Mouse (Mus musculus): Measurements from ENCODE around the gene Syt5. TPM values are rescaled to one million over a fixed set of nuclear protein-coding genes. Genes with fewer than 3 reads are reported as not detected.

The Syt5 gene
- polyA plus RNA-seq, 1 experiment from 2014 or later, result 5.8 TPM

GRCm38 (mm10) chr7:4507220-4507619 lies 40.1 kb downstream of the Syt5 start:
- Histone ChIP-seq H3K27me3 (replicated peaks; ENCODE audit: control insufficient read depth, insufficient read depth, low read length) (no peaks in the 10 kb centered on the region), H3K9ac (ENCODE audit: low read depth, low read length) (no peak overlapping the region), H3K4me2 (ENCODE audit: low read depth, low read length) (no peak overlapping the region), H3K9me3 (ENCODE audit: control insufficient read depth, low read length) (no peaks in the 10 kb centered on the region), H3K36me3 (ENCODE audit: control insufficient read depth, insufficient read depth, low read length) (no peaks in the 10 kb centered on the region), H3K4me1 (ENCODE audit: control insufficient read depth, insufficient read depth, low read length) (peaks cover 5% of the 10 kb centered on the region; the same call in 1 of the 2 replicates), H3K4me3 (ENCODE audit: low read depth, low read length) (no peak overlapping the region), H3K27ac (replicated peaks; ENCODE audit: low read depth, low read length) (no peak overlapping the region)
- no peak for ATAC-seq (ENCODE audit: low read depth)
- DNase-seq (ENCODE audit: low spot score), result no peak
- 62% methylated on average over 2 of the region's 4 CpGs for WGBS

DNA sequence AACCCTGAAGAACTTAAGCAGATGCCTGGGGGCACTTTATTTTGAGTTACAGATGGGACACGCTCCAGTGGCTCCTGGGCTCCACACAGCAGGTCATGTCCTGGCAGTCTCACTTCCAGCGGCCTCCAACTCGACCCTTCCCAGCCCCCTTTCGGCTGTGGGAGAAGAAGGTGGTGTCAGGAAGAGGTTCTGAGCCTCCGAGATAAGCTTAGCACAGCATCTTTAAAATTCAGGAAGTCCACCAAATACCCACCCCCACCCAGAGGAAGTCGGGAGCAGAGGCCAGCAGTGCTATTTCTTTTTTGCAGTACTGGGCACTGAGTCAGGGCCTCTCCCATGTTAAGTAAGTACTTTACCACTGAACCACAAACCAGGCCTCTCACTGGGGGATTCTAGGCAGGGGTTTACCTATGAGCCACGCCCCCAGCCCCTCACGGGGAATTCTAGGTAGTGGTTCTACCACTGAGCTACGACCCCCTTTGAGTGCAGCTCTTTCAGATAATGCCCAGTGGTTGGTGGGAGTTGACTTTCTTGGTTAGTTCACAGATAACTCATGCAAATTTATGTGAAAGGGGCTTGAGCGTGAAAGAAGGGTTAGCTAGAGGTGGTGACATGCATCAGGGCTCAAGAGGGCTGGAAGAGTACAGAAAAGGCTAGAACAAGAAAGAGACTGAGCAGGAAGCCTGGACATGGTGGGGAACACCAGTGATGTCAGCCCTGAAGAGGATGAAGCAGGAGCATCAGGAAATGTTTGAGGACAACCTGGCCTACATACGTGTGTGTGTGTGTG lies 42.5 kb downstream of the Syt5 start:
- Histone ChIP-seq H3K4me1 (ENCODE audit: control insufficient read depth, insufficient read depth, low read length) (peaks cover 12% of the 10 kb centered on the region), H3K4me3 (ENCODE audit: low read depth, low read length) (no peak overlapping the region), H3K4me2 (ENCODE audit: low read depth, low read length) (no peak overlapping the region), H3K9me3 (ENCODE audit: control insufficient read depth, low read length) (no peaks in the 10 kb centered on the region), H3K9ac (ENCODE audit: low read depth, low read length) (no peak overlapping the region), H3K36me3 (ENCODE audit: control insufficient read depth, insufficient read depth, low read length) (no peaks in the 10 kb centered on the region), H3K27ac (replicated peaks; ENCODE audit: low read depth, low read length) (no peak overlapping the region), H3K27me3 (replicated peaks; ENCODE audit: control insufficient read depth, insufficient read depth, low read length) (no peaks in the 10 kb centered on the region)
- 57% methylated on average over 11 of the region's 11 CpGs for WGBS
- DNase-seq (ENCODE audit: low spot score) (no peak), ATAC-seq (ENCODE audit: low read depth) (no peak)

DNA sequence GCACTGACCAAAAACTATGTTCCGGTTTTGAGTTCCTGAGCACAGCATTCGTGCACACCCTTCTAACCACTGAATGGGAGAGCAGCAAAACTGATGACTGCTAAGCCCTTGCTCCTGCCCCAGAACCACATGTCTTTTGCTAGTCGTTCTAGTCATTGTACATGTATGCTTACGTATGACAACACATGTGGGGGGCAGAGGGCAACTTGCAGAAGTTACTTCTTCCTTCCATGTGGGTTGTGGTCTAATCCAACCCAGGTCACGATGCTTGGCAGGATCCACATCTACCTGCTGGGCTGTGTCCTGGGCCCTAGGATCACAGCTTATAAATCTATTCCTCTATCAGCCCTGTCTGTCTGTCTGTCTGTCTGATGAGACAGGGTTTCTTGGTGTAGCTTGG lies 43.5 kb downstream of the Syt5 start:
- ATAC-seq (ENCODE audit: low read depth) (no peak), DNase-seq (ENCODE audit: low spot score) (no peak)
- no peaks in the 10 kb centered on the region for H3K27me3 ChIP-seq (replicated peaks; ENCODE audit: control insufficient read depth, insufficient read depth, low read length)
- no peaks in the 10 kb centered on the region for H3K9me3 ChIP-seq (ENCODE audit: control insufficient read depth, low read length)
- no peaks in the 10 kb centered on the region for H3K36me3 ChIP-seq (ENCODE audit: control insufficient read depth, insufficient read depth, low read length)
- H3K9ac ChIP-seq (ENCODE audit: low read depth, low read length), result no peak overlapping the region
- no peak overlapping the region for H3K4me2 ChIP-seq (ENCODE audit: low read depth, low read length)
- no peak overlapping the region for H3K4me3 ChIP-seq (ENCODE audit: low read depth, low read length)
- H3K4me1 ChIP-seq (ENCODE audit: control insufficient read depth, insufficient read depth, low read length), result peaks cover 17% of the 10 kb centered on the region
- H3K27ac ChIP-seq (replicated peaks; ENCODE audit: low read depth, low read length), result no peak overlapping the region
- WGBS, result 75% methylated on average over 5 of the region's 5 CpGs

- H3K9ac ChIP-seq (ENCODE audit: low read depth, low read length), result no peak overlapping the region
- peaks cover 22% of the 10 kb centered on the region for H3K4me1 ChIP-seq (ENCODE audit: control insufficient read depth, insufficient read depth, low read length)
- no peak for DNase-seq (ENCODE audit: low spot score)
- H3K9me3 ChIP-seq (ENCODE audit: control insufficient read depth, low read length), result no peaks in the 10 kb centered on the region
- no peak overlapping the region for H3K4me2 ChIP-seq (ENCODE audit: low read depth, low read length)
- WGBS, result 83% methylated on average over 4 of the region's 4 CpGs
- H3K27me3 ChIP-seq (replicated peaks; ENCODE audit: control insufficient read depth, insufficient read depth, low read length), result no peaks in the 10 kb centered on the region
- no peak overlapping the region for H3K4me3 ChIP-seq (ENCODE audit: low read depth, low read length)
- H3K27ac ChIP-seq (replicated peaks; ENCODE audit: low read depth, low read length), result no peak overlapping the region
- H3K36me3 ChIP-seq (ENCODE audit: control insufficient read depth, insufficient read depth, low read length), result no peaks in the 10 kb centered on the region
- no peak for ATAC-seq (ENCODE audit: low read depth)
These were observed 44.2 kb downstream of the Syt5 start for GRCm38 (mm10) chr7:4503100-4503499.

DNA sequence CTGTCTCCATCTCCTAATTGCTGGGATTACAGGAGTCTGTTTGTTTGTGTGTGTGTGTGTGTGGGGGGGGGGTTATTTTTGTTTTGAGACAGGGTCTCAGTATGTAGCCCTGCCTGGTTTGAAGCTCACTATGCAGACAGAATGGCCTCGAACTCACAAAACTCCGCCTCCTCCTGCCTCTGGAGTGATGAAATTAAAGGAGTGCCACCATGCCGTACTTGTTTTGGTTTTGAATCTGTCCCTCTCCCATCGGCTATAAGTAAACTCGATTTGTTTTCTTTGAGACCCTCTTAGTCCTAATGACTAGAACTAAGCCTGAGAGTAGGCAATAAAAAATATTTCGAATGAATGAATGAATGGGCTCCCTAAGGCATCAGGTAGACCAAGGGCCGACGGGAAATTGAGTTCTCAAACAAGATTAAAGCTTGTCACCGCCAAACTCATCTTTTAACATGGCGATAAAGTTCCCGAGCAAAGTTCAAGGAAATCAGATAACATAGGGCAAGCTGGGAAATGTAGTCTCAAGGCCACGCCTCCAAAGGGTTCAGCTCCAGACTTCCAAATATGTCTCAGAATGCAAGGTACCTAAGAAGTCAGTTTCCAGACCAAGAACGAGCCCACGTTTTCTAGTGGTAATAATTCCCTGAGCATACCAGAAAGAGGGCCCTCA lies 44.8 kb downstream of the Syt5 start:
- DNase-seq (ENCODE audit: low spot score) (peak; percentile 88), ATAC-seq (ENCODE audit: low read depth) (no peak)
- WGBS, result 8% methylated on average over 14 of the region's 14 CpGs

DNA sequence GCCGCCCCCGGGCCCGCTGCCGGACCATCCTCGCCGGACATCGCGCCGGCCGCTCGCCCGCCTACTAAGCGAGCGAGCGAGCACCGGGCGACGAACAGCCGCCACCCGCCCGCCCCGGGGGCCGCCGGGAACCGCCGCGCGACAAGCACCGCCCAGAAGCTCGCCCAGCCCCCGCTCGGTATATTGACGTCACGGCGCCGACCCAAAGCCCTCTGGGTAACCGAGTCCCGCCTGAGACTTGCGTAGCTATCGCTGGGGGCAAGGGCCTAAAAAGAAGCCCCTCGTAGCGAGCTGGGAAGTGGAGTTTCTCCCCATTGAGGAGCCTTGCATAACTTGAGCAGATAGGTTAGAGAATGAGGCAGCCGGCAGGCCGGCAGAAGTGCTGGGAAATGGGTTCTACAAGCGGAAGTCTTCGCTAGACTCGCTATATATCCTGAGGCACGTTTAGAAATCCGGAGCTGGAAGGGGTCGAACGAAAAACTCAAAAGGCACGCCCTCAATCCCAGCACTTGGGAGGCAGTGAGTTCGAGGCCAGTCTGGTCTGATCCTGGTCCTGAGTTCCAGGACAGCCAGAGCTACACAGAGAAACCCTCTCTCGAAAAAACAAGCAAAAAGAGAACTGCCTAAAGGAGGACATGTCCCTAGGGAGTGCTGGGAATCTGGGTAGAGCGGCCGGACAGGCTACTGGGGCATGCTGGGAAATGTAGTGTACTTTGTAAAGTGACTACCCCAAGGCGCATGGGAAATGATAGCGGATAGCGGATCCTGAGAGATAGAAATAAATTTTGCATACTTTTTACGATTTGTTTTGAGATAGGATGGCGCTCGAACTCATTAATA lies 45.6 kb downstream of the Syt5 start, which contains the start of gene Ppp1r12c:
Gene Ppp1r12c (minus strand): TSS at position 123 of the 840 bp plus-strand sequence.
- peak within 1 kb of the TSS; percentile 86 for H3K27ac ChIP-seq (replicated peaks; ENCODE audit: low read depth, low read length)
- WGBS, result under 1% methylated on average over 35 of the region's 62 CpGs
- peak within 1 kb of the TSS; percentile 87 for H3K4me3 ChIP-seq (ENCODE audit: low read depth, low read length)

More for the DNA sequence above, 44.8 kb downstream of the Syt5 start:
- Histone ChIP-seq H3K4me2 (ENCODE audit: low read depth, low read length) (peak overlapping the region; percentile 66), H3K36me3 (ENCODE audit: control insufficient read depth, insufficient read depth, low read length) (no peaks in the 10 kb centered on the region), H3K27ac (replicated peaks; ENCODE audit: low read depth, low read length) (peak overlapping the region; percentile 86; the same call in 1 of the 2 replicates), H3K4me3 (ENCODE audit: low read depth, low read length) (peak overlapping the region; percentile 87), H3K4me1 (ENCODE audit: control insufficient read depth, insufficient read depth, low read length) (peaks cover 22% of the 10 kb centered on the region), H3K27me3 (replicated peaks; ENCODE audit: control insufficient read depth, insufficient read depth, low read length) (no peaks in the 10 kb centered on the region), H3K9ac (ENCODE audit: low read depth, low read length) (peak overlapping the region; percentile 96; the same call in 1 of the 2 replicates), H3K9me3 (ENCODE audit: control insufficient read depth, low read length) (no peaks in the 10 kb centered on the region)

GRCm38 (mm10) chr7:4500892-4501471 lies 46.4 kb downstream of the Syt5 start:
- Histone ChIP-seq H3K9ac (ENCODE audit: low read depth, low read length) (peak overlapping the region; percentile 96), H3K9me3 (ENCODE audit: control insufficient read depth, low read length) (no peaks in the 10 kb centered on the region), H3K36me3 (ENCODE audit: control insufficient read depth, insufficient read depth, low read length) (0 out of 2 replicates have a peak, but pooled peaks cover 13% of the 10 kb centered on the region), H3K4me2 (ENCODE audit: low read depth, low read length) (peak overlapping the region; percentile 66), H3K27ac (replicated peaks; ENCODE audit: low read depth, low read length) (peak overlapping the region; percentile 86), H3K27me3 (replicated peaks; ENCODE audit: control insufficient read depth, insufficient read depth, low read length) (no peaks in the 10 kb centered on the region), H3K4me3 (ENCODE audit: low read depth, low read length) (peak overlapping the region; percentile 87), H3K4me1 (ENCODE audit: control insufficient read depth, insufficient read depth, low read length) (peaks cover 22% of the 10 kb centered on the region)
- no peak for DNase-seq (ENCODE audit: low spot score)
- WGBS, result under 1% methylated on average over 10 of the region's 52 CpGs
- ATAC-seq (ENCODE audit: low read depth), result peak; percentile 28

More for the DNA sequence above, 45.6 kb downstream of the Syt5 start, which contains the start of gene Ppp1r12c:
- H3K36me3 ChIP-seq (ENCODE audit: control insufficient read depth, insufficient read depth, low read length), result 0 out of 2 replicates have a peak, but pooled peaks cover 7% of the 10 kb centered on the region
- H3K4me1 ChIP-seq (ENCODE audit: control insufficient read depth, insufficient read depth, low read length), result peaks cover 22% of the 10 kb centered on the region
- H3K4me2 ChIP-seq (ENCODE audit: low read depth, low read length), result peak within 1 kb of the TSS; percentile 66
- H3K27me3 ChIP-seq (replicated peaks; ENCODE audit: control insufficient read depth, insufficient read depth, low read length), result no peaks in the 10 kb centered on the region
- DNase-seq (ENCODE audit: low spot score), result peak; percentile 97
- peak within 1 kb of the TSS; percentile 96 for H3K9ac ChIP-seq (ENCODE audit: low read depth, low read length)
- ATAC-seq (ENCODE audit: low read depth), result peak; percentile 95
- H3K9me3 ChIP-seq (ENCODE audit: control insufficient read depth, low read length), result no peaks in the 10 kb centered on the region

DNA sequence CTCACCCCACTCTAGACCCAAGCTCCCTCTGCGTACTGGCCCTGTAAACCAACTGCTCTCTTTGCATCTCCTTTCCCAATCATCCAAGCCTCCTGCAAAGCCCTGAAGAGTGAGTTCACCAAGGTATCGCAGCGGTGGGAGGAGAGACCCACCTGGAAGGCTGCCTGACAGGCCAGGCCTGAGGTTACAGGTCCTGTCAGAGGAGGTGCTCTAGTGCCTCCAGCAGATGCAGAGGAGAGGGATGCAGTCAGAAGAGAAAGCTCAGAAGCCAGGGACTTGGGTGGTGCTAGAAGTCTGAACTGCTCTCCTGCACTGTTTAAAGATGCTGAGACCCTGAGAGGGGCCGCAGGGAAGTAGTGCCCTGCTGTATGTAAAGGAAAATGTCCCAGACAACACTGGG lies 48.3 kb downstream of the Syt5 start:
- H3K36me3 ChIP-seq (ENCODE audit: control insufficient read depth, insufficient read depth, low read length), result peaks cover 17% of the 10 kb centered on the region; the same call in 1 of the 2 replicates
- H3K4me3 ChIP-seq (ENCODE audit: low read depth, low read length), result no peak overlapping the region
- H3K4me1 ChIP-seq (ENCODE audit: control insufficient read depth, insufficient read depth, low read length), result peaks cover 22% of the 10 kb centered on the region
- WGBS, result 90% methylated on average over 4 of the region's 4 CpGs
- ATAC-seq (ENCODE audit: low read depth), result no peak
- H3K4me2 ChIP-seq (ENCODE audit: low read depth, low read length), result peak overlapping the region; percentile 66; the same call in 1 of the 2 replicates
- H3K9me3 ChIP-seq (ENCODE audit: control insufficient read depth, low read length), result no peaks in the 10 kb centered on the region
- DNase-seq (ENCODE audit: low spot score), result no peak
- peak overlapping the region; percentile 49; the same call in 1 of the 2 replicates for H3K9ac ChIP-seq (ENCODE audit: low read depth, low read length)
- no peaks in the 10 kb centered on the region for H3K27me3 ChIP-seq (replicated peaks; ENCODE audit: control insufficient read depth, insufficient read depth, low read length)
- H3K27ac ChIP-seq (replicated peaks; ENCODE audit: low read depth, low read length), result no peak overlapping the region
